Mouse (Mus musculus) frontal cortex, adult (tissue): Measurements from ENCODE around the gene Bcr.

Experiments
- ATAC-seq: cut with Nextera tagmentation; 2 replicates; pipeline ENCODE4 v1.9.2; 2017; ENCODE audit warnings: mild to moderate bottlenecking, moderate library complexity, mixed read lengths; ENCODE audit not compliant: low TSS enrichment

Bcr gene

GRCm38 (mm10) chr10:75129283-75129710 is 68.9 kb downstream of the Bcr start:
- ATAC-seq, result peak; percentile 7; the same call in 1 of the 2 replicates

- no peak for ATAC-seq
Observed at GRCm38 (mm10) chr10:75130372-75131046, 70.1 kb downstream of the Bcr start.

GRCm38 (mm10) chr10:75131625-75132024 is 71.2 kb downstream of the Bcr start:
- no peak for ATAC-seq

GRCm38 (mm10) chr10:75134861-75135517 is 74.6 kb downstream of the Bcr start:
- peak; percentile 32 for ATAC-seq

- peak; percentile 53 for ATAC-seq
Observed at GRCm38 (mm10) chr10:75135518-75136162, 75.2 kb downstream of the Bcr start.

- no peak for ATAC-seq
Observed at GRCm38 (mm10) chr10:75137148-75137547, 76.8 kb downstream of the Bcr start.

- no peak for ATAC-seq
Observed at GRCm38 (mm10) chr10:75145221-75145620, 84.8 kb downstream of the Bcr start.

- ATAC-seq, result no peak
Observed at GRCm38 (mm10) chr10:75146001-75146400, 85.6 kb downstream of the Bcr start.

GRCm38 (mm10) chr10:75146619-75147018 is 86.2 kb downstream of the Bcr start:
- no peak for ATAC-seq

GRCm38 (mm10) chr10:75148295-75148694 is 87.9 kb downstream of the Bcr start:
- ATAC-seq, result no peak

GRCm38 (mm10) chr10:75150361-75150760 is 90.0 kb downstream of the Bcr start:
- no peak for ATAC-seq

GRCm38 (mm10) chr10:75151311-75151710 is 90.9 kb downstream of the Bcr start:
- ATAC-seq, result peak; percentile 83

- ATAC-seq, result no peak
Observed at GRCm38 (mm10) chr10:75156835-75157234, 96.4 kb downstream of the Bcr start.

- ATAC-seq, result no peak
Observed at GRCm38 (mm10) chr10:75157713-75158112, 97.3 kb downstream of the Bcr start.

GRCm38 (mm10) chr10:75158356-75158755 is 98.0 kb downstream of the Bcr start:
- ATAC-seq, result no peak

GRCm38 (mm10) chr10:75160171-75160900 is 99.9 kb downstream of the Bcr start:
- ATAC-seq, result no peak

GRCm38 (mm10) chr10:75165825-75166481 is 105.6 kb downstream of the Bcr start:
- no peak for ATAC-seq

GRCm38 (mm10) chr10:75166601-75167000 is 106.2 kb downstream of the Bcr start:
- no peak for ATAC-seq

- peak; percentile 76 for ATAC-seq
Observed at GRCm38 (mm10) chr10:75170207-75170850, 109.9 kb downstream of the Bcr start.

GRCm38 (mm10) chr10:75173056-75173455 is 112.7 kb downstream of the Bcr start:
- ATAC-seq, result no peak

GRCm38 (mm10) chr10:75173712-75174111 is 113.3 kb downstream of the Bcr start:
- ATAC-seq, result no peak
